In genomic region chr2:27572928-27573627, GRCm38 (mm10) we compare ENCODE assay signal across 8 mouse cellular contexts. TPM values are rescaled to one million over a fixed set of nuclear protein-coding genes. Genes with fewer than 3 reads are reported as not detected.
DNase-seq lines count a peak whose midpoint lies in the region; ATAC-seq lines count a peak whose summit lies in the region.

No protein-coding gene starts in this region.

- H3K9ac ChIP-seq in lung, embryonic 15.5 days = no peak overlapping the region

- H3K27ac ChIP-seq in lung, embryonic 15.5 days = peak overlapping the region; percentile 82

- H3K4me2 ChIP-seq in lung, embryonic 15.5 days = no peak overlapping the region

- H3K4me1 ChIP-seq in lung, embryonic 15.5 days = peaks cover 39% of the 10 kb centered on the region

- peak; percentile 18 for DNase-seq in CD4-positive helper T cell, adult 2 months (ENCODE audit: low read depth, low spot score)
- peak; percentile 68 for DNase-seq in adrenal gland, postnatal 10 days
- DNase-seq in forelimb bud, embryonic 11.5 days (ENCODE audit: low read depth, low spot score) = peak; percentile 48
- DNase-seq in heart, postnatal 25 days (ENCODE audit: low spot score) = peak; percentile 69
- DNase-seq in layer of hippocampus, adult 18-20 months (ENCODE audit: low spot score in 2 of 2) = peak; percentile 86 to 94
- DNase-seq in right cerebral cortex, adult 2 months (ENCODE audit: low spot score in 2 of 2) = peak; percentile 85 to 88
- DNase-seq in thymus, postnatal 14 days = no peak

- intact Hi-C loops in heart, postnatal 25 days (cut with DNase I) = no loop called here

- H3K36me3 ChIP-seq in lung, embryonic 15.5 days = no peaks in the 10 kb centered on the region

- H3K4me3 ChIP-seq in lung, embryonic 15.5 days = no peak overlapping the region

- 35% methylated on average over 18 of the region's 18 CpGs for WGBS in lung, embryonic 15.5 days

- no peaks in the 10 kb centered on the region for H3K9me3 ChIP-seq in lung, embryonic 15.5 days

- H3K27me3 ChIP-seq in lung, embryonic 15.5 days = no peaks in the 10 kb centered on the region

- ATAC-seq in lung, embryonic 15.5 days (ENCODE audit: borderline replicate concordance, extremely low read depth, low FRiP score, low TSS enrichment) = peak; percentile 77

RNA-seq across cellular contexts. Expression of gene Wdr5, which starts 58.1 kb away (rescaled TPM):
- total RNA-seq in adrenal gland, postnatal 10 days (2021) = 10 to 100 TPM; 35.2 to 38.3 TPM
- 10 to 100 TPM; 23.4 to 23.7 TPM for total RNA-seq in heart, postnatal 25 days (2021)
- 10 to 100 TPM; 26.7 to 28.0 TPM for total RNA-seq in layer of hippocampus, adult 18-20 months (2021)
- polyA plus RNA-seq in lung, embryonic 15.5 days (2015; fragmentation: Nextera tagmentation; extraction: Ambion mirVana) = 60.4 and 61.2 TPM in 2 replicates
